Mouse (Mus musculus) effector memory CD4-positive, alpha-beta T cell, adult 7 months (primary cell): ENCODE results near the gene Orc6. TPM values are rescaled to one million over a fixed set of nuclear protein-coding genes. Genes with fewer than 3 reads are reported as not detected.

ENCODE experiments used
- polyA plus RNA-seq: library from polyadenylated mRNA; unstranded; fragments of 100-300 nt; shearing (Covaris generic); gene quantifications from one replicate; pipeline ENCODE4 v1.2.1, GENCODE M21; 2017

Gene Orc6
- 31.6 TPM for polyA plus RNA-seq

DNA sequence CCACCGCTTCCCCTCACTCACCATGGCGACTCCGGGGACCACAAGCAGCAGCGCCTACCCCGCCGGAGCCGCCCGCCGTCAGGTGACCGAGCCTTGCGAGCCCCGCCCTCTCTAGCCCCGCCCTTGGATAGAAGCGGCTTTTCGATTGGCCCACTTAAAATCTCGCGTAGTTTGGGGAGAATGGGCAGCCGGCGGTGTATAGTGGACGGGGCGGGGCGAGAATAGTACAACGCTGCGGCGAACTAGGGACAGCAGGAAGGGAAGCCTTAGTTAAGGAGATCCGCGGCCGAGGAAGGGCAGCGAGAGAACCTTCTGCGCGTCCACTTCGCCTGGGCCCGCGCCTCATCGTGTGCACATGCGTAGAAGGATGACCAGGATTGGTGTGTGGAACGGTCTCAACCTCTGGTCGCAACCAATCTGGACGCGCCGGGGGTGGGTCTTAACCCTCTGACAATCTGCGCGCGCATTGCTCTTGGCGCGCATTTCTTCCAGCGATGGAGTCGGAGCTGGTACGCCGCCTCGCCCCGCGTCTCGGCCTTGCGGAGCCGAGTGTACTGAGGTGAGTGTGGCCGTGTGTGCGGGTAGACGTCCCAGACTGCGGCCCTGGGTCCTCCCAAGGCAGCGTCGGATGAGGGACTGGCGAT, at the start of gene Orc6, which contains the start of gene Vps35:
Gene Orc6 (plus strand): TSS at position 199 of the 644 bp plus-strand sequence.
Gene Vps35 (minus strand): TSS at position 369 of the 644 bp plus-strand sequence.

Other genes starting within 250 kb of the Orc6 start
- gene Fbxw9, start 239.6 kb upstream of the Orc6 start, polyA plus RNA-seq = 4.4 TPM
- not detected for gene Gm5741, start 231.7 kb upstream of the Orc6 start, polyA plus RNA-seq
- 89.9 TPM for gene Dhps, start 227.9 kb upstream of the Orc6 start, polyA plus RNA-seq
- 122 TPM for gene Wdr83os, start 218.9 kb upstream of the Orc6 start, polyA plus RNA-seq
- gene Wdr83, start 218.3 kb upstream of the Orc6 start, polyA plus RNA-seq = 14.5 TPM
- 100 TPM for gene Man2b1, start 216.4 kb upstream of the Orc6 start, polyA plus RNA-seq
- not detected for gene Zfp791, start 176.5 kb upstream of the Orc6 start, polyA plus RNA-seq
- 0.27 TPM for gene Cks1brt, start 147.7 kb upstream of the Orc6 start, polyA plus RNA-seq
- not detected for gene Olfr371, start 73.6 kb upstream of the Orc6 start, polyA plus RNA-seq
- 67.0 TPM for gene Vps35, start 170 bp downstream of the Orc6 start, polyA plus RNA-seq
- not detected for gene Mylk3, start 86.7 kb downstream of the Orc6 start, polyA plus RNA-seq
- gene 4921524J17Rik, start 133.2 kb downstream of the Orc6 start, polyA plus RNA-seq = 25.7 TPM
- gene Gpt2, start 192.9 kb downstream of the Orc6 start, polyA plus RNA-seq = 0.63 TPM